Mouse (Mus musculus) mesoderm, embryonic 11.5 days (tissue): ENCODE data around the gene Hmg20b.

Source experiments
- DNase-seq: peaks from one replicate; pipeline ENCODE4 v3.0.0-alpha.2; 2012; ENCODE audit warnings: low read depth, low spot score

The Hmg20b gene

DNA sequence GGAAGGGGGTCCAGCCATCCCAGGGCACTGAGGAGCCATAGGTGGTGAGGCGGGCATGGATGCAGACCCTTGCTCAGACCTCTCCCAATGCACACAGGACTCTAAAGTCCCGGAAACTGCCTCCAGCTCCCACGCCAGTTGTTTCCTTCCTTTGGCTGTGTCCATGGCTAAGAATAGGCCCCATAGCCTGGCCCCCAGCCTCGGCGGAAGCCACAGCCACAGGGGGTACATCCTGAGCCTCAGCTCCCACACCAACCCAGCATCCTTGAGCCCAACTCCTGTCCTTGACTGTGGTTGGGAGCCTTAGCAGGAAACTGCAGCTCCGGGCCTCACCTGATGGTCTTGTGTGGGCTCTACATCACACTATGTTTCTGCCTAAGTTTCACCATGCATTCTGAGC lies 23.4 kb downstream of the Hmg20b start:
- DNase-seq: no peak

DNA sequence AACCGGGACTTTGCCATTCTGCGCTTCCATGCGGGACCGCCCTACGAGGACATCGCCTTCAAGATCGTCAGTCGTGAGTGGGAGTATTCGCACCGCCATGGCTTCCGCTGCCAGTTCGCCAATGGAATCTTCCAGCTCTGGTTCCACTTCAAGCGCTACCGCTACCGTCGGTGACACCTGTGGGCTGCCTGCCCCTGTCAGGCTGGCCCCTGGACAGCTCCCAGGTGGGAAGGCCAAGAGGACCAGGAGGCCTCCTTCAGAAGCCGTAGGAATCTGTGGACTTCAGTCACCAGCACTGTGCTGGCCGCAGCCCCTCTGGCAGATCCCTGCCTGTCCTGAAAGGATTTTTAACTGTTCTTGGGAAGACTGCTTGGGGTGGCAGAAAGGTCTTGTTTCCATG lies 24.5 kb downstream of the Hmg20b start:
- no peak for DNase-seq

DNA sequence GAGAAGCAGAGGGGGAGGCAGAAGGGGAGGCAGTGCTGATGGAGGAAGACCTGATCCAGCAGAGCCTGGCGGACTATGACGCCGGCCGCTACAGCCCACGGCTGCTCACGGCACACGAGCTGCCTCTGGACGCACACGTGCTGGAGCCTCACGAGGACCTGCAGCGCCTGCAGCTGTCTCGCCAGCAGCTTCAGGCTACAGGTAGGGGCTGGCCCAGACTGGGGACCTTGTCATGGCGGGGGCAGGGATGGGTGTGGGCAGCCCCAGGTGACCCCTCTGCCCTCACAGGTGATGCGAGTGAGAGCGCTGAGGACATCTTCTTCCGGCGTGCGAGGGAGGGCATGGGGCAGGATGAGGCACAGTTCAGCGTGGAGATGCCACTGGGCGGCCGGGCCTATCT lies 25.1 kb downstream of the Hmg20b start:
- no peak for DNase-seq

DNA sequence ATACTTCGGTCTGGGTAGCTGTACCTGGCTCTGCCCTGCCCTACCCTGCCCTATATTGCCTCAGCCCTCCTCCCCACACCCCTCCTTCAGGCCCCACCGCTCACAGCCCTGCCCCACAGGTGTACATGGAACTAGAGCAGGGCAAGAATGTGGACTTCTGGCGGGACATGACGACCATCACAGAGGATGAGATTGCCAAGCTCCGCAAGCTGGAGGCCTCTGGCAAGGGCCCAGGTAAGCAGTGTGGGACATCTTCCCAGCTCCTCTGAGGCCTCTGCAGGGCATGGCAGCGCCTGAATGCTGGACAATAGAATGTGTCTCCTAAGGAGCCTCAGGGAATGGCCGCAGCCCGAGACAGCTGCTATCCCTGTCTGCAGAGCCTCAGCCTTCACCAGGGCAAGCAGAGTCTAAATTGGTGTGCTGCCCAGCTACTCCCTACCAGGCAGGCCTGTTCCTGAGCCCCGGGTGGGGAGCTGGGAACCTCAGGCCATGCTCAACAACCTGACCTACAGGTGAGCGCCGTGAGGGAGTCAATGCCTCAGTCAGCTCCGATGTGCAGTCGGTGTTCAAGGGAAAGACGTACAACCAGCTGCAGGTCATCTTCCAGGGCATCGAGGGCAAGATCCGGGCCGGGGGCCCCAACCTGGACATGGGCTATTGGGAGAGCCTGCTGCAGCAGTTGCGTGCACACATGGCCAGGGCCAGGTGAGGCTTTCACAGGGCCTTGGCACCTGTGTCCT lies 26.3 kb downstream of the Hmg20b start:
- no peak for DNase-seq

DNA sequence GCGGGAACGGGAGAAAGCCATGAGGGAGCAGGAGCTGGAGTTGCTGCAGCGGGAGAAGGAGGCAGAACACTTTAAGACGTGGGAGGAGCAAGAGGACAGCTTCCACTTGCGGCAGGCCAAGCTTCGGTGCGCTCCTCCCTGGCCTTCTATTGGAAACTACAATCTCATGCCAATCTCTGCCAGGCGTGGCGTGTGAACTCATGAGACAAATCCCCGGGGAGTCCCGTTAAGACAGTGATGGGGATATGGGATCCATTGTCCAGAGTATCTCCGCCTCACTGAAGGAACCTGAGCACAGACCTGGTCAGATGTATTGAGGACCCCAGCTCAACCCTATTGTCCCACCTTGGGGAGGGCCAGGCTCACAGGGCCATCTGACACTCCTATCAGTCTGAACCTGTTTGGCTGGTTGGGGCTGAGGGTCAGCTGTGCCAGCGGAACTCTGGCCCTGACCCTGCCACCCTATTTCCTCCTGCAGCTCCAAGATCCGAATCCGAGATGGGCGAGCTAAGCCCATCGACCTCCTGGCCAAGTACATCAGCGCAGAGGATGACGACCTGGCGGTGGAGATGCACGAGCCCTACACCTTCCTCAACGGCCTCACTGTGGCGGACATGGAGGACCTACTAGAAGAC lies 27.0 kb downstream of the Hmg20b start:
- no peak for DNase-seq

DNA sequence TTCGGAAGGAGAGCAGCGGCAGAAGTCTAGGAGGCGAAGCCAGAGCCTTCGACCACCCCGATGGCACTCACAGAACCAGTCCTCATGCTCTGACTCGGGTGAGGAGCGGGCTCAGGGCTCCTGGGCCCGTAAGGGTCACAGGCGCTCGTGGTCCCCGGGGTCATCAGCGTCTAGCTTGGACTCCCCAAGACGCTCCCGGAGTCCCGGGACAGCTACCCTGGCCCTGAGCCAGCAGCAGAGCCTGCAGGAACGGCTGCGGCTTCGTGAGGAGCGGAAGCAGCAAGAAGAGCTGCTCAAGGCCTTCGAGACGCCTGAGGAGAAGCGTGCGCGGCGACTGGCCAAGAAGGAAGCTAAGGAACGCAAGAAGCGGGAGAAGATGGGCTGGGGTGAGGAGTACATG lies 27.8 kb downstream of the Hmg20b start:
- DNase-seq: no peak

DNA sequence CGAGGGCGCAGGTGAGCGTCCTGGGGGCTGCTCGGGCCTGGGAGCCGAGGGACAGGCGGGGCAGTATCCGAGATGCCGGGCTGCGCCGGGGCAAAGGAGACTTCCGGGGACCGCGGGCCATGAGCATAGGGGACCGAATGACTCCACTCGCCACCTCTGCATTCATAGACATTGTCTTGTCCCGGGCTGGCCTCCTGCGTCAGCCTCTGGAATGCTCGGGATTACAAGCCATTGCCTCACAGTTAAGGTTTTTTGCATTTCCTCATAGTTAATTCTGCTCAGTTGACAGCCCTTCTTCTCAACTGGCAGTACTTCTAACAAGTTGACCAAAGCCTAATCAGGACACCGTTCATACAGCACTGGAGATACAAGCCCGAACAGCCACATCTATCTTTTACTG lies 28.8 kb downstream of the Hmg20b start:
- no peak for DNase-seq

DNA sequence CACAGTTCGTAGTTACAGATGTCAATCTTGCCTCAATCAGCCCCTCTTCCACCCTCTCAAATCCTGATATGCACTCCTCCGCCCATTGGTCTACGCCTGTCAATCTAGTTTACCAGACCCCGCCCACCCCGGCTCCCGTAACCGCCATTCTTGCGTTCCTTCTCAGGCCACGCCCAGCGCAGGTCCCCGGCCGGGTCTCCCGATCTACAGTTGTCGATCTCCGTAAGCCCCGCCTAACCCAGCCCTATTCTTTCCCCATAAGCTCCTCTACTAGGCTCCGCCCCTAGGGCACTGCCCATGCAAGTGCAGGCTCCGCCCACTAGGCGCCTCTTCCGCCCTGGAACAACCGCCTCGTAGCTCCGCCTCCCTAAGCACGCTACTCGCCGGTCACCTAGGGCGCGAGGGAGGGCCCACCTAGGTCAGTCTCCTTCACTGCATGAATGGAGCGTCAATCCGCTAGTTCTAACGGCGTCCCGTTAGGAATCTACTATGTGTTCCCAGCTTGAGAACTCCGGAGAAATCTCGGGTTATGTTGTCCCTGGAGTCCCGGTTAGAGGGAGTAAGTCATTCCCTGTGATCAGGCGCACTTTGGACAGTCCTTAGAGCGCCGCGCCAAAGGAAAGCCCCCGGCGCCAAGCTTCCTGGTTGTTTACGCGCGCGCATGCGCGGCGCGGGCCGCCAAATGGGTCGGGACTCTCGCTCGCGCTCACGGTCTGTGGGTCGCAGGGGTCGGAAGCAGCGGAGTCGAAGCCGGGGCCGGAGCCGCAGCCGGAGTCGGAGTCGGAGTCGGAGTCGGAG lies 29.5 kb downstream of the Hmg20b start, which contains the start of gene Cactin:
Gene Cactin (plus strand): TSS at position 554 of the 798 bp plus-strand sequence.
- DNase-seq: peak; percentile 100

DNA sequence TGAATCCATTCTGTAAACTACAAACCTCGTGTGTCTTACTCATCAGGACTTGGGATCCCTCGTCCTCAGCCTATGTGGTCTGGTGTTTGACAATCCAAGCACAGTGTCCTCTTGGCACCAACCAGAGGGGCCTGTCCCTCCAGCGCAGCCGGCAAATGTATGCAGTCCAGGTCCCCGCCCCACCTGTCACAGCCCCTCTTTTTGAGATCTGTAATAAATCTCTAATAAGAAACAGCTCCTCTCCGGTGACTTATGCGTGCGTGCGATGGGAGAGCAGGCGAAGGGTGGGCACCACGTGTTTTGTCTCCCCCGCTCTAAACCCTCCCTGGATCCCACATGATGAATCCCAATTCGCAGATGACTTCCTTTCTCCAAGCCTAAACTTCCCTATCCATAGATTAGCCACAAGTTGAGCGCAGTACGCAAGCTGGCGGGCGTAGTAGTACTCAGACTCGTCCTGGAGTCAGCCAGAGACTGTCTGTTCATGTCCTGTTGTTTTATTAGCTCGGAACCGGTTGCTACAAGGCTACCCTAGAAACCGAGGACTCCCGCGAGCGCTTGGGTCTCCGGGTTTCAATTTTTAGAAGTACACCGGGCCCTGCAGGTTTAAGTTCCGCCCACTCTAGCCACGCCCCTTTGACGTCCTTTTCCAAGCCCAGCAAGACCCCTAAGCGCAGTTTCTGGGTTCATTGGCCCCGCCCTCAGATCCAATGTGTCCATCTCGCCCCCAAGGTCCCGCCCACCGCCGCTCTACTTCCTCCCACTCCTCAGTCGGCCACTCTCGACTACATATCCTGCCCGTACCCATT lies 30.3 kb downstream of the Hmg20b start:
- DNase-seq: peak; percentile 98

DNA sequence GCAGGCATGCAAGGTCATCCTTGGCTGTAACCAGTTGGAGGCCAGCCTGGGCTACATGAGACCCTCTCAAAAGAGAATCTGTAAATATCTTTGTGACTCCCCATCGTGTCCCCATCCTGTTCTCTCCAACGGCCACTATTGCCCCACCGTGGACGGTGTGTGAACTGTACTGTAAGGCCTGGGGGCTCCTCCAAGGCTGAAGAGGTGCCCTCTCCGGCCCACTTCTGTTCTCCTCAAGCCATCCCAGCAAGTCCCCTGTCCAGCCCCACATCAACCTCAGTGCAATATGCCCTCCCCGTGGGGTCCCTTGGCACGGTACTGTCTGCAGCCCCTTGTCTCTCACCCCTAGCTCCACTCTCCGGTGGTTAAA lies 31.0 kb downstream of the Hmg20b start:
- no peak for DNase-seq

DNA sequence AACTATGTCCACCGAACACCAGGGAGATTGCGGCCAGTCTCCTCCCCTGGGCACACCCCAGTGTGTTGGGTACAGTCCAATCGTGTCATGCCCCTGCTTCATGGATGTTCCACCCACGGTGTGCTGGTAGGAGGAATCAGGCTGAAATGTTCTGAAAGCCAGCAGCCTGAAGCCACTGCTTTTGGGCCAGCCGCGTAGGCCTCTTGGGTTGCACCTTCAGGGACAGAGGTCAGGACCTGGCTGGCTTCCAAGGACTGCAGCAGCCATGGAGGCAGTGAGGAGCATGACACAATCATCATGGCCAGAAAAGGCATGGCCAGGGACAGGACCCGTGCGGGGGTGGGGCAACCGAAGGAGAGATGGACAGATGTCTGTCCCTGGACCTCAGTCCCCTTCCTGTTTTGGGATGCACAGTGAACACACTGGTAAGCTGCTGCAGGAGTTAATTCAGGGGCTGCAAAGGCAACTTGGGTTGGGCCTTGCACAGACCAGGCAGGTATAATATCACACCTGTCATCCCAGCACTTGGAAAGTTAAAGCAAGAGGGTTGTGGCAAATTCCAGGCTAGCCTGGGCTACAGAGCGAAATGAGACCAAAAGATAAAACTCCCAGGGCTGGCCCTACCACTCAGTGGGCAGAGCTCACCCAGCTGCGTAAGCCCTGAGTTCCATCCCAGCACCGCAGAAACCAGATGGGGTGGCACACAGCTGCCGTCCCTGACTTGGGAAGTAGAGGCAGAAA lies 31.5 kb downstream of the Hmg20b start:
- no peak for DNase-seq

DNA sequence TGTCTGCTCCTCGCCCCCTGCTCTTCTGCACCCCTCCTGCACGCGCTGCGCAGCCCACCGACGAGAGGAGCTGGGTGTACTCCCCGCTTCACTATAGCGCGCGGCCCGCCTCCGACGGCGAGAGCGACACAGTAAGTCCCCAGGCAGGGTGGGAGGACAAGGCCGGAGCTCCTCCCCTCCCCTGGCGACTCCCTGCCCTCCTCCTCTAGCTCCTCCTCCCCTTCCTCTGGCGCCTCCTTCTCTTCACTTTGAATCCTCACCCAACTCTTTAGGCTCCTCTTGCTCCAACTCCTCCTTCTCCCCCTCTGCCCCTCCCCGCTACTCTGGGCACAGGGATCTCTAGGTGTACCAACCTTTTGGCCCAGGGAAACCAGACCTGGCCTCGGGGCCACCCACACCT lies 33.0 kb downstream of the Hmg20b start:
- peak; percentile 40 for DNase-seq

DNA sequence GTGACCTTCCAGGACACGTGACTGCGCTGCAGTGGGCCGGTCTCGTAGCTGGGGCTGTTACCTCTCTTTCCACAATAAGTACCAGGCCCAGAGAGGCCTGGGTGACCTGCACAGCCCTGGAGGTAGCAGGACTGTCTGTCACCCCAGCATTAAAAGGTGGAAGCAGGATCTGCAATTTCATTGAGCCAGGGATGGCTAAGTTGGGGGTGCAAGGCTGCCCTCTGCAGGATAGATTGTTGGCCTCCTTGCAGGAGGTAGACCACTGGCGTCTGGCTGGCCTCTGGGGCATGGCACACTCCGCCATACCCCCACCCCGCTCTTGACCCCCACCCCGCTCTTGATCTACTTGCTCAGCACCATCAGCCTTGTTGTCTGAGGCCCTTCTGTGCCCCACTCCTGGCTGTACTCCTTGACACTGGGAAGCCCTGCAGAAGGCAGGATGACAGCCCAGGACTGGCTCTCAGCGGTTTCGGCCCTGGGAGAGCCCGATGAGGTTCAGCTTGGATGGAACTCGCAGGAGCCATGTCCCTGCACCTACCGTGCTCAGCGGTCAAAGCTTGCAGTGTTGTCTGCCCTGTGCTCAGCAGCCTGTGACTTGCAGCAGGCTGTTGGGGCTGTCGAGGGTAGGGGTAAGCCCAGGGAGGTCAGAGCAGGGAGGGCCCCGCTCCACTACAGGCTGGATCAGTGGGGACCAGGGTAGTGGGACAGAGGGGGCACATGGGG lies 33.8 kb downstream of the Hmg20b start:
- DNase-seq: no peak

DNA sequence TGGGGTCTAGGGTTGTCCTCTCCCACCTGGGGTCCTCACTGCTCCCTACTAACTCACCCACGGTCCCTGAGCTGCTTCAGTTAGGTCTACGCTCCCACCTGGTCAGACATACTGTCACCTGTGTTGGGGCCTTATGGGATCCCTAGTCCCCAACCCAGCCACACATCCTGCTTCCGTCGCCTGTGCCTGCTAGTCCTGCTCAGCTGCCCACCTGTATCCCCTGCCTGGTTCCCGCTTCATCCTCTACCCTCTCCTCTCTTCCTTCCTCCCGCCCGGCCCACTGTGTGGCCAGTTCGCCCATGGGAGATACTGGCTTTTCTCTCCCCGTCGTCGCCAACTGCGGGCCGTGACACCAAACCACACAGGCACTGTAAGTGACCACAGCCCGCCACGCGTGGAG lies 34.7 kb downstream of the Hmg20b start:
- no peak for DNase-seq

DNA sequence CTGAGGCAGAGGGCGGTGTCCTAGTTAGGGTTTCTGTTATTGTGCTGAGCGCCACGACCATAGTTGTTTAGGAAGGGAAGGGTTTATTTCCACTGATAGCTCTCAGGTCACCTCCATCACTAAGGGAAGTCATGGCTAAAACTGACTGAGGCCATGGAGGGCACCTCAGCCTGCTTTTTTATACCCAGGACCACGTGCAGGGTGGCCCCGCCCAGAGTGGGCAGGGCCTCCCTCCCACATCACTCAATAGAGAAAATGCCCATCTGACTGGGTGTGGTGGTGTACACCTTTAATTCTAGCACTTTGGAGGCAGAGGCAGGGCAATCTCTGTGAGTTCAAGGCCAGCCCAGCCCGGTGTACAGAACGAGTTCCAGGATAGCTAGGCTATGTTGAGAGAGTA lies 36.1 kb downstream of the Hmg20b start:
- DNase-seq: no peak

DNA sequence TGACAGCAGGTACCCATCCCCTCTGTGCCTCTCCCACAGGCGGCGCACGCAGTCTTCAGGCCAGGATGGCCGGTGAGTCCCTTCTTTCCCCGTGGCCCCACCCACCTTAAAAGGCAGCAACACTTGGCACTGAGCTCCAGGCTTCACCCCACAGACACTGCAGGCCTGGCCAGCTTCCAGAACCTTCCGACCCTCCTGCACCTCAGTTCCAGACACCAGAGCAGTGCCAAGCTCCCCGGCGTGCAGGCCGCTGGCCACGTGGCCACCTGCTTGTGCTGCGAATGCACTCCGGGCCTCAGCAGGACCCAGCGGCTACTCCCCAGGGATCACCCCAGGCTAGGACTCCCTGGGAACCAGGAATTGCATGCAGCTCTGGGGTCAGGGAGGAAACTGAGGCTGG lies 36.7 kb downstream of the Hmg20b start:
- no peak for DNase-seq

DNA sequence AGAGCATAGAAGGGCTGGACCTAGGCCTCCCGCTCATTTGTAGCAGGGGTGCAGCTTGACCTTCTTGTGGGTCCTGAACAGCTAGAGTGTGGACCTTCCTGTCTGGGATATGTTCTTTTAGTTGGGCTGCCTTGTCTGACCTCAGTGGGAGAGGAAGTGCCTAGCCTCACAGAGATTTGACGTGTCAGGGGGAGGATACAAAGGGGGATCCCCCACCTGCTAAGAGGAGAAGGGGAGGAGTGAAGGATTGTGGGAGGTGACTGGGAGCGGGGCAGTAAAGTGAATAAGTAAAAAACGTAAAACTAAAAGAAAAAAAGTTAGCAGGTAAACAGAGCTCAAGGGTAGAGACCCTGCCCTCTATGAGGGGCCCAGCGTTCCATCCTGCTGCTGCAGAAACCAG lies 40.7 kb downstream of the Hmg20b start:
- DNase-seq: no peak

DNA sequence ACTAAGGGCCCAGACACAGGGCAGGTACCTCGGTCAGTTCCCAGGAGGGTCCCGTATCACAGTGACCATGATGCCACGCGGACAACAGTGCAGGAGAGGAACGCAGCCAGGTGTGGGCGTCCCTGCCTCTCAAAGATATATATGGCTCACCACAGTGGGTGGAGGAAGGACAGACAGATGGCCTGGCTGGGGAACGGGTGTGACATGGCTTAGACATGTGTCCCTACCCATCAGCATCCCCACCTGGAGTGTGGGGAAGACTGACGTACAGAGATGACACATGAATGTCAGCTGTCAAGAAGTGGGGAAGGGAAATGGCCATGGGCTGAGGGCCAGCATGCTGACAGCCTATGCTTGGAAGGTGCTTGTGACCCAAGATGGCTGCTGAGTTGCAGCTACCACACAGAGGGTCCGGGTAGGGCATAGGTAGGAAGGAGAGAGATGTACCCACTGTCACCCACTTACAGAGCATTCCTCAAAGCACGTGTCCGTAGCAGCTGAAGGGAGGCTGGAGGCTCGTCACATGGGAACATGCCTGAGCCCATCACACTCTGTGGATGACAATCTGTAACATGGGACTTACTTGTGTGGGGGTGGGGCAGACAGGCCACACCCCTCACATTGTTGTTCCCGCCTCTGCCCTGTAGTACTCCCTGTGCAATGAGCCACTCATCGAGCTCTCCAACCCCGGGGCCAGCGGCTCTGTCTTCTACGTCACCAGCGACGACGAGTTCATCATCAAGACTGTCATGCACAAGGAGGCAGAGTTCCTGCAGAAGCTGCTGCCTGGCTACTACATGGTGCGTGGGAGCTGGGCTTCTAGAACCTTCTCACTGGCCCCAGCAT lies 43.2 kb downstream of the Hmg20b start:
- DNase-seq: no peak

DNA sequence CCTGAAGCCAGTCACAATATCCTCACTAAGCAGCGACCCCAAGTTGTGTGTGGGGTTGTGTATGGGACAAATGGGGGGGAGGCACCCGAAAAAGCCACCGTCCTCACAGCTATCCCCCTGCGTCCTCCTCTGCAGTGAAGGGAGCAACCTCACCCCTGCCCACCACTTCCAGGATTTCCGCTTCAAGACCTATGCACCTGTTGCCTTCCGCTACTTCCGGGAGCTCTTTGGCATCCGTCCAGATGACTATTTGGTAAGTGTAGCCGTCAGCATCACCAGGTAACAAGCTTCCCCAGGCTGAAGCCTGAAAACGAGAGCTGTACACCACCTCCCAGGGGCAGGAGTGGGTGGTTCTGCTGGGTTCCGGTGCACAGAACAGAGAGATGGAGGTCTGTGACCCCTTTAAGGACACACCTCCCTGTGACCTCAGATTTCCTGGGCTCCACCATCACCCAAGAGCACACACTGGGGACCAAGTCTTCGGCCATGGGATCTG lies 44.1 kb downstream of the Hmg20b start:
- DNase-seq: no peak
